Mouse (Mus musculus) olfactory bulb, adult 2 months (tissue): ENCODE data around the gene Fancg.
A peak's percentile ranks its signal among the peaks of the same experiment; 100 is the strongest.

ENCODE experiments used
- CTCF ChIP-seq: fragments of 200-500 bp; IDR thresholded peaks from 2 replicates; pipeline ENCODE4 v1.5.1; 2012; ENCODE audit warnings: low read depth, mild to moderate bottlenecking, low read length, moderate library complexity; ENCODE audit not compliant: insufficient read depth
- POLR2A ChIP-seq: fragments of 200-500 bp; IDR thresholded peaks from 2 replicates; pipeline ENCODE4 v1.6.1; 2012; ENCODE audit warnings: mild to moderate bottlenecking, low read depth, low read length, moderate library complexity; ENCODE audit not compliant: insufficient read depth

DNA sequence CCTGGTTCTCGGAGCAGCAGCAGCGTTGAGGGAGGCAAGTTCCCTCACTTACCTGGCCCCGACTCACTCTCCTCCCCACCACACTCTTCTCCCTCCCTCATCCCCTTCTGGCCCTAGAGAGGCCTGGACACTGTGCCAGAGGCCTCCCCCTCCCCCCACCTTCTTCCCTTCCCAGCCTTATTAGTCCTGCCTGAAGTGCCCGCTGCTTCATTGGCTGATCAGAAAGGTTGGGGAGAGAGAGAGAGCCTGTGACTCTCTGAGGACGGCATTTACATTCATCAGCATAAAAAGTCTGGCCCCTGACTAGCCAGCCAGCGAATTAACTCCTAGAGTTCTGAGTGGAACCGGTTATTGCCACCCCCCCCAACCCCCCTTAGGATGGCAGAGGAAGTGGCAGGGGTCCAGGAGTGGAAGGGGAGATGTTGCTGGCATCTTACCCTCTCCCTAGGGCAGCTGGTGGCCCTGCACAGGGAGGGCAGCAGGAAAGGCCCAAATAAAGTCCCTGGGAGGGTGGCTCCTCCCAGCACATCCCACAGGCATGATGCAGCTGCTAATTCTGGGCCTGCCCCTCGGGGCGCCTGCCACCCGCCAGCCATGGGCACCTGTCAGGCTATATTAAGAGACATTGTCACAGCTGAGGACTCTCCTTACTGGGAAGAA lies 56.7 kb downstream of the Fancg start:
- TF ChIP-seq CTCF (no peak), POLR2A (peak; percentile 42; the same call in 1 of the 2 replicates)
